In the genomic region with DNA sequence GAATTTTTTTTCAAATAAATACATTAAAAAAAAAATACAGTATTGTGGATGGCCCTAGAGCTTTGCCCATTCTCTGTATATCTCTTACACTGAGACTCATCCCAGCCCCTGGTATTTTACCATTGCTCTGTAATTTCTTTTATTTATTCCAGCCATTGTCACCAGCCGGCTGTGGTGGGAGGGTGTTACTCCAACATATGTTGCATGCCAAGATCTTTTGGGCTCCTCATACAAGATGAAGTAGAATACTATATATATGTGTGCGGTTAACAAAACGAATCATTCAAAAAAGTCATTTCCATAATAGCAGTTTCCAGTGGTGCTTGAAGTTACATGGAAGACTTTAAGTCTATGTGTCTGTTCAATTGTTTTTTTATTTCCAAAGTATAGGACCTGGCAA, we compare ENCODE assay signal across 19 mouse cellular contexts.
DNase-seq lines count a peak whose midpoint lies in the region.
"Had no signal": no experiment of that assay in that cellular context is flagged by ENCODE, and none has a peak within 500 bp of the region (broad histone marks: within the 10 kb centered on the region; RNA-seq: fewer than 3 reads in every experiment).

No protein-coding gene starts in this region.

- peak; percentile 26 to 63 for DNase-seq in frontal cortex, postnatal 36 days (ENCODE audit: low spot score in 2 of 2)
- no peak for DNase-seq in frontal cortex, postnatal 14 days (ENCODE audit: low spot score in 2 of 2)
- DNase-seq in right cerebral cortex, adult 18-20 months: peak; percentile 39
- no peak for DNase-seq in right cerebral cortex, postnatal 4 days
- peak; percentile 45 for DNase-seq in brain, adult 2 months (ENCODE audit: low read depth, low spot score)
- DNase-seq in right cerebral cortex, postnatal 36 days (ENCODE audit: low spot score in 2 of 2): peak; percentile 14 to 28
- DNase-seq in ovary, postnatal 14 days (ENCODE audit: low spot score): no peak
- DNase-seq: adrenal gland, postnatal 10 days; adrenal gland, postnatal 36 days; B cell, adult 2 months; cerebellum, adult 11 months; cerebellum, adult 2 months; cerebellum, adult 9-11 months; cerebellum, postnatal 25 days; gastrocnemius, postnatal 10 days; gastrocnemius, postnatal 36 days; heart, adult 2 months; heart, postnatal 14 days; heart, postnatal 4 days had no signal

Comparison
In these comparisons a context has a peak if more than half of its experiments do, and no peak if none do; other contexts are left out.
1. DNase-seq: peak in frontal cortex, postnatal 36 days (2 of 2), right cerebral cortex, adult 18-20 months (single experiment), brain, adult 2 months (single experiment) and right cerebral cortex, postnatal 36 days (2 of 2); none in frontal cortex, postnatal 14 days (0 of 2), right cerebral cortex, postnatal 4 days (single experiment) and ovary, postnatal 14 days (single experiment).